Mouse (Mus musculus) lung, embryonic 15.5 days (tissue): ENCODE data around the gene Kcnq5. TPM values are rescaled to one million over a fixed set of nuclear protein-coding genes. Genes with fewer than 3 reads are reported as not detected.
"Not testable (repeated sequence)": the region's sequence is repeated elsewhere in the genome, so short reads cannot be mapped to it uniquely, and the experiment has no call there.

ENCODE experiments used
- ATAC-seq: fragments of 200-750 bp; cut with Nextera tagmentation; 2 replicates; pipeline ENCODE4 v1.8.0; 2017; ENCODE audit warnings: moderate number of reproducible peaks, borderline replicate concordance; ENCODE audit not compliant: low FRiP score, low TSS enrichment; ENCODE audit errors: extremely low read depth
- H3K27ac ChIP-seq: fragments of 300-500 bp; sonication (generic); 2 replicates; pipeline ENCODE4 v1.5.1; 2015; ENCODE audit warnings: moderate library complexity, mild to moderate bottlenecking, inconsistent platforms
- H3K27me3 ChIP-seq: fragments of 300-500 bp; sonication (generic); 2 replicates; pipeline ENCODE4 v1.6.1; 2015; ENCODE audit warnings: inconsistent platforms
- H3K36me3 ChIP-seq: fragments of 300-500 bp; sonication (generic); 2 replicates; pipeline ENCODE4 v1.6.1; 2015; ENCODE audit warnings: inconsistent platforms
- H3K4me1 ChIP-seq: fragments of 300-500 bp; sonication (generic); 2 replicates; pipeline ENCODE4 v1.6.1; 2015; ENCODE audit warnings: inconsistent platforms
- H3K4me2 ChIP-seq: fragments of 300-500 bp; sonication (generic); 2 replicates; pipeline ENCODE4 v1.6.1; 2015; ENCODE audit warnings: inconsistent platforms, mild to moderate bottlenecking, moderate library complexity
- H3K4me3 ChIP-seq: fragments of 300-500 bp; sonication (generic); 2 replicates; pipeline ENCODE4 v1.5.1; 2015; ENCODE audit warnings: mild to moderate bottlenecking, inconsistent platforms
- H3K9ac ChIP-seq: fragments of 300-500 bp; sonication (generic); 2 replicates; pipeline ENCODE4 v1.6.1; 2015; ENCODE audit warnings: inconsistent platforms
- H3K9me3 ChIP-seq: fragments of 300-500 bp; sonication (generic); 2 replicates; pipeline ENCODE4 v1.6.1; 2016; ENCODE audit warnings: inconsistent platforms
- WGBS: fragments of 180-500 bp; shearing (Covaris S2); methylation state at CpG from one replicate; pipeline ENCODE4 v1.1.7; 2015; 5-methylcytosine and 5-hydroxymethylcytosine counted together
- polyA plus RNA-seq: library from polyadenylated mRNA; unstranded; fragments of >200 nt; fragmentation: Nextera tagmentation; extraction: Ambion mirVana; gene quantifications from 2 replicates; pipeline ENCODE4 v1.2.1, GENCODE M21; 2015

The Kcnq5 gene
- polyA plus RNA-seq, 1 experiment from 2014 or later = 1.5 TPM

DNA sequence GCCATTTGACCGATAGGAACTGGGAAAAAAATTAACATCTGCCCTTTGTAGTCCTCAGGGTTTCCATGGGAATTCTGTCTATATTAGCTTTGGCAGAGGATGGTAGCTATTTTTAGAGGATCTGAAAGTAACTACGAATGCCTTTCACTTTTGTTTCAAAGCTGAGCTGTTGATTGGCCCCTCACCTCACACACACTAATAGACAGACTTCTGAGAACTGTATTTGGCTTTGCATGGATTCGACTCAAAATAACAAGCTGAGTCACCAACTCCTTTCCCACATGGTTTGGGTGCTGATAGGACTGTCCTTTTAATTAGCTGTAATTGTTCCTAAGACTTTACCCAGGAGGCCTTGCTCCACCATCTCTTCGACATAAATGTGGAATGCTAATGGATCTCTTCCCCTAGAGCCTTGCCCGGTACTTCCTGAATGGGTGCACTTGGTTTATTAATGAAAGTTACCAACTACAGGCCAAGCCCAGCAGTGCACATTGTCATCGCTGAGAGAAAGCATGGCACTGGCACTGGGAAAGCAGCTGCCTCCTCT lies 131.8 kb downstream of the Kcnq5 start:
- no peak for ATAC-seq
- WGBS = 60% methylated on average over 6 of the region's 6 CpGs
- Histone ChIP-seq H3K4me3 (no peak overlapping the region), H3K9ac (no peak overlapping the region), H3K27ac (no peak overlapping the region), H3K9me3 (no peaks in the 10 kb centered on the region), H3K27me3 (no peaks in the 10 kb centered on the region), H3K4me1 (no peaks in the 10 kb centered on the region), H3K4me2 (peak overlapping the region; percentile 16; the same call in 1 of the 2 replicates), H3K36me3 (no peaks in the 10 kb centered on the region)

DNA sequence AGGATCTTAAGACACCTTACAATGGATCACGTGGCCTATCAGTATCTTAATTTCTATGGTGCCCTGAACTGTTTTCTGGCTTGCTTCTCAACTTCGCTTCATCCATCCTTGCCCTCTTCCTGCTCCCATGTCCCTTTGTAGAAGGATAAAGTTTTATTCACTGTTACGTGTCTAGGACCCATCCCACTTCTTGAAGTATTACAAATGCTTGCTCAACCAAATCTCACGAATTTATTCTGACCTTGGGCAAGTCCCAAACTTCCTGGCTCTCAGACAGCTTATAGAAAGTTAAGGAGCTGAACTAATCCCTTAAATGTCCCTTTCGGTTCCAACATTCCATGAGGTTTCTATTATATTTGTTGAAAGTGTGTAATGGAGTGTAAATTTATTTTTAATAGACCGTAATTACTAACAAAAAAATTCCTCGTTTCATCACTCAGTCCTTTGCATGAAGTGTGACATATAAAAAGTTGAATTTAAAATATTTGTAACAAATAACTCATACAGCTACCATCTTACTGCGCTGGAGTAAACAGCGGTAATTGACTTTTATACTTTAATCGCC lies 141.6 kb downstream of the Kcnq5 start:
- no peak overlapping the region for H3K4me2 ChIP-seq
- no peak for ATAC-seq
- no peak overlapping the region for H3K9ac ChIP-seq
- H3K27me3 ChIP-seq = no peaks in the 10 kb centered on the region
- no peak overlapping the region for H3K4me3 ChIP-seq
- no peaks in the 10 kb centered on the region for H3K9me3 ChIP-seq
- WGBS = 70% methylated on average over 10 of the region's 10 CpGs
- H3K4me1 ChIP-seq = no peaks in the 10 kb centered on the region
- no peak overlapping the region for H3K27ac ChIP-seq
- H3K36me3 ChIP-seq = no peaks in the 10 kb centered on the region

DNA sequence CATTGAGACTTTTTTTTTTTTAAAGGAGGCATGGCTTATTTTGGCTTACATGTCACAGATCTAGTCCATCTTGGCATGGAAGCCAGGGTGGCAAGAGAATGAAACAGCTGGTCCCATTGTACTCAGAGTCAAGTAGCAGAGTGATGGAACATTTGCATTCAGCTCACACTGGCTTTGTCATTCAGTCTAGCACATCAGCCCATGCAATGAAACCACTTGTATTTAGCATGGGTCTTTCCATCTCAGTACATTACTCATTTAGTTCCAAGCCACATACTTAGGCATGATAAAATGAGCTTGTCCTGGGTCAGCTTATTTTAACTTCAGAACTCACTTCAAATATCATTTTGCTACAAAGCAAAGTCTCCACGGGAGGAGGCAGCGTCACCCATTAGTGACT lies 156.7 kb downstream of the Kcnq5 start:
- Histone ChIP-seq H3K36me3 (no peaks in the 10 kb centered on the region), H3K4me2 (no peak overlapping the region), H3K9me3 (no peaks in the 10 kb centered on the region), H3K9ac (no peak overlapping the region), H3K4me3 (no peak overlapping the region), H3K27me3 (no peaks in the 10 kb centered on the region), H3K27ac (no peak overlapping the region), H3K4me1 (no peaks in the 10 kb centered on the region; the same call in 1 of the 2 replicates)
- 53% methylated on average over 2 of the region's 2 CpGs for WGBS
- ATAC-seq = peak; percentile 35; the same call in 1 of the 2 replicates

DNA sequence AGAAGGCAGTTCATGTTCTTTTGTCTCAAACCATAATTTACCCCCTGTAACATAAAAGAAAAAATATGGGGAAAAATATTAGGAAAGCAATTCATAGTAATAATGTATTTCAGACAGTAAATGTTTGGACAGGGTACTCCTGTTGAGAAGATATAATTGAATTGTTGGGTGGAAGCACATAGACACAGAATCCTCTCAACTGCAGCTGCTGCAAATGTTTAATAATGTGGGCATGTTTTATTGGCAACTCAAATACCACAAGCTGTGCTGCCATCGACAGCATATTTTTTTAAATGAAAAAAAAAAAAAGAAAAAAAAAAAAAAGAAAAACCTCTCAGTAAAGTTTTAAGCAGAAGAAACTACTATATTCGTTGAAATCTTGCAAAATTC lies 157.3 kb downstream of the Kcnq5 start:
- H3K4me1 ChIP-seq = no peaks in the 10 kb centered on the region; the same call in 1 of the 2 replicates
- H3K27ac ChIP-seq = no peak overlapping the region
- no peak overlapping the region for H3K4me2 ChIP-seq
- H3K4me3 ChIP-seq = no peak overlapping the region
- H3K9me3 ChIP-seq = no peaks in the 10 kb centered on the region
- H3K9ac ChIP-seq = no peak overlapping the region
- no peak for ATAC-seq
- 51% methylated on average over 2 of the region's 2 CpGs for WGBS
- H3K36me3 ChIP-seq = no peaks in the 10 kb centered on the region
- no peaks in the 10 kb centered on the region for H3K27me3 ChIP-seq

DNA sequence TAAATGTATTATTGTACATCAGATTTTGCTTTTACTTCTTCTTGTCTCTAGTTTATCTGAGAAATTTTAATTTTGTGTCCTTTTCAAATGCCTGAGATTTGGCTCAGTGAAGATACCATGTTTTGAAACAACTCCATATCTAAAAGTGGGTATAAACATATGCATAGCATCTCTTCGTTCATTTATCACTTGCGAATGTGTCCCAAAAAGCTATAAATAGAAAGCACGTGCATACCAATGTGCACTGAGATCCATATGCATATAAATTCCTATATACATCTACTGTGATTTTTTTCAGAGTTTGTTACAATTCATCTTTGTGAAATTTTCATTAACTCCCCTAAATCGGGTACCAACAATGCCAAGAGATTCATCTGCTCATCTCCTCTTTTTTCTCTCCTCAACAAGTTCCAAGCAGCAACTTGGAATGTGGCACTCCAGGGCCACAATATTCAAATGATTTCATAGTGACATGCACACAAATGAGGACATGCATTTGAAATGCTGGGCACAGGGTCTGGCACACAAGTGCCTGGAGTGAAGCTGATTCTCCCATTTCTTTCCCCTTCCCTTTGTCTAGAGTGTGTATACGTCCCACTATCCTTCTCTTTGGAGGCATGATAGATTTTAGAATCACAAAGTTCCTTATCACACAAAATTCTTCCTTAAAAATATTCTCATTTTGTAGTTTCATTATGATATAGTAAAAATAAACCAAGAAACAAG lies 157.8 kb downstream of the Kcnq5 start:
- no peak for ATAC-seq
- Histone ChIP-seq H3K27ac (no peak overlapping the region), H3K4me3 (no peak overlapping the region), H3K36me3 (no peaks in the 10 kb centered on the region), H3K27me3 (no peaks in the 10 kb centered on the region), H3K4me2 (no peak overlapping the region), H3K9me3 (no peaks in the 10 kb centered on the region), H3K9ac (no peak overlapping the region), H3K4me1 (no peaks in the 10 kb centered on the region; the same call in 1 of the 2 replicates)
- 68% methylated on average over 5 of the region's 5 CpGs for WGBS

DNA sequence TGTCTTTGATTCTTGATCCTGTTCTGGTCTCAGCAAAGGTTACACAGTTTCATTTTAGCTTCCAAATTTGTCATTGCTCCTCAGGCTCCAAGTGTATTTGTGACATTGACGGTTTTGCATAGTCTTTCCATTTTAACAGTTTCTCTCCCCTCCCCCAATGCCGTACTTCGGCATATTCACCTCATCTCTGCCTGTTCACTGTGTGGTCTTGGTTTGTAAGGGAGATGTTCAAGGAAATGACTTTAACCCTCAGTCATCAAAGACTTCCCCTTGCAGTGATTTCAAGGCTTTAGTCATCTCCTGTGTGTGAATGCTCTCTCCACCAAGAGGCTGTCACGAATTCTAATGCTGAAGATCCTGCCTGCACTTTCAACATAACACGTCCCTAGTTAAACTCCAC lies 181.0 kb downstream of the Kcnq5 start:
- WGBS = 64% methylated on average over 5 of the region's 5 CpGs
- ATAC-seq = no peak
- no peak overlapping the region for H3K9ac ChIP-seq

DNA sequence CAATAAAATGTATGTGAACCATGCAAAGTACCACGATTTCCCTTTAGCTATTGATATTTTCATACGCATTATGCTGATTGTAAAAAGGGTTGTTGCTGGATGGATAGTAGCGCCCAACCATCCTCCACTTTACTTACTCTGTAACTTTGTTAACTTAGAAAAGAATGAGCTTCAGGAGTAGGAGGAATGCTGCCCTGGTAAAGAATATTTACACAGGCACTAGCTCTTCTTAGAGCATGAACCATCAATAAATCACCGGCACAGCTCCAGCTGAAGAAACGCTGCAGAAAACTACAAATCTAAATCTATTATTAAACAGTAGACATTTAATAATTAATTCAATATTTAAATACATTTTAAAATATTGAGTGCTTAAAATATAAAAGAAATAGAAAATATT lies 184.2 kb downstream of the Kcnq5 start:
- Histone ChIP-seq H3K4me1 (no peaks in the 10 kb centered on the region), H3K4me2 (no peak overlapping the region), H3K27ac (no peak overlapping the region), H3K9me3 (no peaks in the 10 kb centered on the region), H3K4me3 (no peak overlapping the region), H3K27me3 (no peaks in the 10 kb centered on the region), H3K9ac (no peak overlapping the region), H3K36me3 (no peaks in the 10 kb centered on the region)
- no peak for ATAC-seq
- 72% methylated on average over 5 of the region's 5 CpGs for WGBS

More for the DNA sequence above, 181.0 kb downstream of the Kcnq5 start:
- H3K4me1 ChIP-seq = no peaks in the 10 kb centered on the region
- no peaks in the 10 kb centered on the region for H3K36me3 ChIP-seq
- no peaks in the 10 kb centered on the region for H3K9me3 ChIP-seq
- H3K4me3 ChIP-seq = no peak overlapping the region
- H3K27me3 ChIP-seq = no peaks in the 10 kb centered on the region
- no peak overlapping the region for H3K4me2 ChIP-seq
- no peak overlapping the region for H3K27ac ChIP-seq

DNA sequence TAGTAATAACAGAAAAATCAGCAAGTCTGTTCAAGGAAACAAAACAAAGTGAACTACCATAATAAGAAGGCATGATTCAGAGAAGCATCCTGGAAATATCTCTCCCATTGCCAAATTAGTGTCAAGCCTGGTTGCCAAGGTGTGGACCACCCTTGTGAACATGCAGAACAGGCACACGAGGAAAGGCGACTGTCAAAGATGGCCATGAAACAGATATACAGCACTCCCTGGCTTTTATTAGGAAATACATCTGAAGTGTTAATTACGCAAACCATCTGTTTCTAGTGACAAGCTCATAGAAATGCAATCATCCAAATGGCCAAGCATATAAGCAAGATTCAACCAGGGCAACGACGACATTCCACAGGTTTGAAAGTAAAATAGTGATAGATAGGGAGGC lies 187.8 kb downstream of the Kcnq5 start:
- Histone ChIP-seq H3K9ac (no peak overlapping the region), H3K36me3 (no peaks in the 10 kb centered on the region), H3K4me3 (no peak overlapping the region), H3K27me3 (no peaks in the 10 kb centered on the region), H3K9me3 (no peaks in the 10 kb centered on the region), H3K4me2 (no peak overlapping the region), H3K4me1 (no peaks in the 10 kb centered on the region), H3K27ac (no peak overlapping the region)
- peak; percentile 84 for ATAC-seq
- WGBS = 43% methylated on average over 5 of the region's 5 CpGs

DNA sequence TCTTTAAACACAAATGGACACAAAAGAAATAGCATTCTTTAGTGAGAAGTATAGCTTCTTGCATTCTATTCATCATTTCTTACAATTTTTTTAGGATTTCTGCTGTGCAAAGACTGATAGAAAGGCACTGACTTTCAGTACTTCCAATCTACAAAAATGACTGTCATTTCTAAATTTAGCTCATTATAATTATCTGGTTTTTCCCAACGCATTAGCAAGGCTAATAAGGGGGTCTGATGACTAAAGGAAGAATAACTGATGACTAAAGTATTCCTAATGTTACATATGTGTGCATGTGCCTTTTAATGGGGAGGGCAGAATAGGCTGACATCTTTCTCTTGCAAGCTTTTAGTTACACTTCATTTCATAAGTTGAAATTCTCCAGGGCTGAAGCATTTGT lies 191.2 kb downstream of the Kcnq5 start:
- 58% methylated on average over 1 of the region's 1 CpGs for WGBS

DNA sequence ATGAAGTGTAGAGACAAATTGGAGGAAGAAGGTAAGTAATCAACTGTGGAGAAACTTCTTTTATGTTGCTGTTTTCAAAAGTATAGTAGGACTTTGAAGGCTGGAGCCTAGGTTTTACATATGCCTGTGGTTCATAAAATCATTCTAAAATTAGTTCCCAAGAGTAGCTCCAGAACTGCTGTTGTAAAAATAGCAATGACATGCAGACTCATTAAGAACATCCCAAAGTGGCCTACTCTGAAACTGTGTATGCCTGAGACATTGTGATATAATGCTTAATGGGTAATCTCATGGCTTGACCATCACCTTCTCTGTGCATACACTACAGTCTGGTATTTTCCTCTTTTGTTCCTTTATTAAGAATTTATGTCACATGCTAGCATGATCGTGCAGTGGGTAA lies 212.4 kb downstream of the Kcnq5 start:
- no peaks in the 10 kb centered on the region for H3K9me3 ChIP-seq
- no peak for ATAC-seq
- H3K4me3 ChIP-seq = no peak overlapping the region
- H3K36me3 ChIP-seq = no peaks in the 10 kb centered on the region
- no peak overlapping the region for H3K9ac ChIP-seq
- no peak overlapping the region for H3K27ac ChIP-seq
- H3K4me2 ChIP-seq = no peak overlapping the region
- WGBS = 94% methylated on average over 1 of the region's 1 CpGs
- no peaks in the 10 kb centered on the region for H3K4me1 ChIP-seq
- H3K27me3 ChIP-seq = no peaks in the 10 kb centered on the region

More for the DNA sequence above, 191.2 kb downstream of the Kcnq5 start:
- Histone ChIP-seq H3K36me3 (no peaks in the 10 kb centered on the region), H3K27me3 (no peaks in the 10 kb centered on the region), H3K4me1 (no peaks in the 10 kb centered on the region), H3K9me3 (no peaks in the 10 kb centered on the region), H3K9ac (no peak overlapping the region), H3K27ac (no peak overlapping the region), H3K4me2 (no peak overlapping the region), H3K4me3 (no peak overlapping the region)
- no peak for ATAC-seq

DNA sequence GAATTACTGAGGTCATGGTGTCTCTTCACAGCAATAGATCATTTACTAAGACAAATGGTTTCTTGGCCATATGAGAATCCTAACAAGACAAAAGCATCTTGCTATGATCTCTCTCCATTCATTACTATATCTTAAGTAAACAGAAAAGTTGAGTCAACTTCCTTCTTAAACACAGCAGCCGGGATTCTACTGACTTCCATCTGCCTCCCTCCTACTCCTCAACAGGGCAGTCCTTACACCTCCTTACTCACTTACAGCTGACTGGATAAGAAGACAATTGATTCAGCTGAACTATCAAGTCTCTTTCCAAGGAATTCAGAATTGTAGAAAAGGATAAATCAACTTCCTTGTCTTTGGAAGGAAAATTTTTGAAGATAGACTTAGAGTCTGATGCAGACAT lies 232.6 kb downstream of the Kcnq5 start:
- no peak overlapping the region for H3K9ac ChIP-seq
- H3K36me3 ChIP-seq = no peaks in the 10 kb centered on the region
- H3K4me3 ChIP-seq = no peak overlapping the region
- no peak overlapping the region for H3K27ac ChIP-seq
- H3K27me3 ChIP-seq = no peaks in the 10 kb centered on the region
- H3K4me2 ChIP-seq = no peak overlapping the region
- ATAC-seq = no peak
- no peaks in the 10 kb centered on the region for H3K4me1 ChIP-seq
- H3K9me3 ChIP-seq = no peaks in the 10 kb centered on the region
- 23% methylated on average over 1 of the region's 1 CpGs for WGBS

DNA sequence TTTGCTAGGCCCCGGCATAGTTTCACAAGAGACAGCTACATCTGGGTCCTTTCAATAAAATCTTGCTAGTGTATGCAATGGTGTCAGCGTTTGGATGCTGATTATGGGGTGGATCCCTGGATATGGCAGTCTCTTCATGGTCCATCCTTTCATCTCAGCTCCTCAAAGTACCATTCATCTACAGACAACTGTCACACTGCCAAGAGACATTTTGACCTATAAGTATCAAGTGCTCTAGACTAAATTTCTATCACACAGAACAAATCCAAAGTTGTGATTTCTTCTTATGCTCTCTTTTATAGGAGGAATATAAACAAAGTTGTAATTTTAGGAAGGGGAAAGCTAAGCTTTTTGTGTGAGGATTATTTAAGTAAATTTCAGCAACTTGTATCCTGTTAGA lies 238.5 kb downstream of the Kcnq5 start:
- 44% methylated on average over 2 of the region's 2 CpGs for WGBS
- not testable (repeated sequence) for ATAC-seq, H3K27ac ChIP-seq, H3K9ac ChIP-seq, H3K36me3 ChIP-seq, H3K4me2 ChIP-seq, H3K4me1 ChIP-seq, H3K9me3 ChIP-seq, H3K4me3 ChIP-seq, H3K27me3 ChIP-seq
